Mouse (Mus musculus): ENCODE data around the gene Podxl.

GRCm38 (mm10) chr6:31601131-31601530, 37.4 kb upstream of the Podxl start:
- TF ChIP-seq USF1 (IDR thresholded peaks at IDR 0.05; ENCODE audit: low read depth) (no peak), CTCF (IDR thresholded peaks at IDR 0.05; ENCODE audit: control insufficient read depth, insufficient read depth, insufficient read length) (no peak), MYOD1 (IDR thresholded peaks at IDR 0.05; ENCODE audit: control insufficient read depth, insufficient read length, low read depth) (no peak), MYOG (IDR thresholded peaks at IDR 0.05; ENCODE audit: control insufficient read depth, extremely low read depth, insufficient read length) (no peak)
